Mouse (Mus musculus): ENCODE data around the gene Sorcs1. TPM values are rescaled to one million over a fixed set of nuclear protein-coding genes. Genes with fewer than 3 reads are reported as not detected.

The Sorcs1 gene
- polyA plus RNA-seq, 1 experiment from 2014 or later = 17.6 TPM

- Histone ChIP-seq H3K9me3 (ENCODE audit: control insufficient read depth, low read length) (no peaks in the 10 kb centered on the region), H3K27me3 (replicated peaks; ENCODE audit: control insufficient read depth, insufficient read depth, low read length) (no peaks in the 10 kb centered on the region), H3K9ac (ENCODE audit: low read depth, low read length) (no peak overlapping the region), H3K4me1 (ENCODE audit: control insufficient read depth, insufficient read depth, low read depth, low read length) (peaks cover 11% of the 10 kb centered on the region), H3K4me2 (ENCODE audit: low read length) (peak overlapping the region; percentile 40), H3K36me3 (ENCODE audit: control insufficient read depth, insufficient read depth, low read length) (no peaks in the 10 kb centered on the region), H3K4me3 (ENCODE audit: low read length) (no peak overlapping the region), H3K27ac (ENCODE audit: low read depth, low read length) (no peak overlapping the region)
- WGBS = 34% methylated on average over 10 of the region's 10 CpGs
- no peak for ATAC-seq
Observed at GRCm38 (mm10) chr19:50515059-50515673, 163.3 kb downstream of the Sorcs1 start.

GRCm38 (mm10) chr19:50514309-50514830 is 164.1 kb downstream of the Sorcs1 start:
- Histone ChIP-seq H3K4me2 (ENCODE audit: low read length) (0 out of 2 replicates have a peak overlapping the region, but pooled peaks have one; percentile 8), H3K27me3 (replicated peaks; ENCODE audit: control insufficient read depth, insufficient read depth, low read length) (no peaks in the 10 kb centered on the region), H3K4me3 (ENCODE audit: low read length) (no peak overlapping the region), H3K27ac (ENCODE audit: low read depth, low read length) (no peak overlapping the region), H3K9me3 (ENCODE audit: control insufficient read depth, low read length) (no peaks in the 10 kb centered on the region), H3K36me3 (ENCODE audit: control insufficient read depth, insufficient read depth, low read length) (no peaks in the 10 kb centered on the region), H3K9ac (ENCODE audit: low read depth, low read length) (no peak overlapping the region), H3K4me1 (ENCODE audit: control insufficient read depth, insufficient read depth, low read depth, low read length) (peaks cover 11% of the 10 kb centered on the region)
- WGBS = 50% methylated on average over 8 of the region's 8 CpGs
- ATAC-seq = no peak

GRCm38 (mm10) chr19:50502816-50503215 is 175.6 kb downstream of the Sorcs1 start:
- Histone ChIP-seq H3K9me3 (ENCODE audit: control insufficient read depth, low read length) (no peaks in the 10 kb centered on the region), H3K36me3 (ENCODE audit: control insufficient read depth, insufficient read depth, low read length) (no peaks in the 10 kb centered on the region), H3K27ac (ENCODE audit: low read depth, low read length) (no peak overlapping the region), H3K27me3 (replicated peaks; ENCODE audit: control insufficient read depth, insufficient read depth, low read length) (no peaks in the 10 kb centered on the region), H3K4me3 (ENCODE audit: low read length) (no peak overlapping the region), H3K4me1 (ENCODE audit: control insufficient read depth, insufficient read depth, low read depth, low read length) (no peaks in the 10 kb centered on the region), H3K9ac (ENCODE audit: low read depth, low read length) (no peak overlapping the region), H3K4me2 (ENCODE audit: low read length) (no peak overlapping the region)
- ATAC-seq = no peak
- WGBS = 90% methylated on average over 1 of the region's 1 CpGs

GRCm38 (mm10) chr19:50491121-50491520 is 187.3 kb downstream of the Sorcs1 start:
- no peak overlapping the region for H3K4me3 ChIP-seq (ENCODE audit: low read length)
- H3K27ac ChIP-seq (ENCODE audit: low read depth, low read length) = no peak overlapping the region
- no peaks in the 10 kb centered on the region for H3K9me3 ChIP-seq (ENCODE audit: control insufficient read depth, low read length)
- no peaks in the 10 kb centered on the region for H3K36me3 ChIP-seq (ENCODE audit: control insufficient read depth, insufficient read depth, low read length)
- 84% methylated on average over 3 of the region's 3 CpGs for WGBS
- no peaks in the 10 kb centered on the region for H3K27me3 ChIP-seq (replicated peaks; ENCODE audit: control insufficient read depth, insufficient read depth, low read length)
- ATAC-seq = no peak
- no peak overlapping the region for H3K4me2 ChIP-seq (ENCODE audit: low read length)
- no peak overlapping the region for H3K9ac ChIP-seq (ENCODE audit: low read depth, low read length)
- H3K4me1 ChIP-seq (ENCODE audit: control insufficient read depth, insufficient read depth, low read depth, low read length) = peaks cover 6% of the 10 kb centered on the region

- H3K27ac ChIP-seq (ENCODE audit: low read depth, low read length) = no peak overlapping the region
- no peaks in the 10 kb centered on the region for H3K36me3 ChIP-seq (ENCODE audit: control insufficient read depth, insufficient read depth, low read length)
- WGBS = 47% methylated on average over 2 of the region's 2 CpGs
- no peak for ATAC-seq
- no peaks in the 10 kb centered on the region for H3K27me3 ChIP-seq (replicated peaks; ENCODE audit: control insufficient read depth, insufficient read depth, low read length)
- no peak overlapping the region for H3K9ac ChIP-seq (ENCODE audit: low read depth, low read length)
- no peaks in the 10 kb centered on the region for H3K9me3 ChIP-seq (ENCODE audit: control insufficient read depth, low read length)
- no peak overlapping the region for H3K4me3 ChIP-seq (ENCODE audit: low read length)
- H3K4me2 ChIP-seq (ENCODE audit: low read length) = no peak overlapping the region
- H3K4me1 ChIP-seq (ENCODE audit: control insufficient read depth, insufficient read depth, low read depth, low read length) = peaks cover 6% of the 10 kb centered on the region
Observed at GRCm38 (mm10) chr19:50490721-50491120, 187.7 kb downstream of the Sorcs1 start.

DNA sequence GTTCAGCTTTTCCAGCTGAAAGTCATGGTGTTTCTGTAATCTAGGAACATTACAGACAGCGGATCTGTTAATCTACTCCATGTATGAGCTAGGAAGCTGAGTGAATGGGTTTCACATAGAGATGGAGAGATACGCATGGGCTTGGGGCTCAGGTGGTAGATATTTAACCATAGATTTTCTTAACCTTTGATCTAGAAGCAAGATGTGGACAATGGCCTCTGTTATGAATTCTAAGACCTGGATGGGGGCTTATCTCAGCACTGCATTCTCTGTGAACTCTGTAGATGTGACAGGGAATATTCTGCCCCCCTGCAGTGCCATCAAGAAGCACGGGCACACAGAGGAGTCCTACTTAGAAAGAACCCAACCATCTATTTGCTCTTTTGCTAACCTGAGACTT is 188.7 kb downstream of the Sorcs1 start:
- no peak overlapping the region for H3K9ac ChIP-seq (ENCODE audit: low read depth, low read length)
- no peak overlapping the region for H3K4me2 ChIP-seq (ENCODE audit: low read length)
- ATAC-seq = no peak
- H3K9me3 ChIP-seq (ENCODE audit: control insufficient read depth, low read length) = no peaks in the 10 kb centered on the region
- no peak overlapping the region for H3K27ac ChIP-seq (ENCODE audit: low read depth, low read length)
- no peaks in the 10 kb centered on the region for H3K27me3 ChIP-seq (replicated peaks; ENCODE audit: control insufficient read depth, insufficient read depth, low read length)
- H3K4me1 ChIP-seq (ENCODE audit: control insufficient read depth, insufficient read depth, low read depth, low read length) = peaks cover 6% of the 10 kb centered on the region
- H3K4me3 ChIP-seq (ENCODE audit: low read length) = no peak overlapping the region
- no peaks in the 10 kb centered on the region for H3K36me3 ChIP-seq (ENCODE audit: control insufficient read depth, insufficient read depth, low read length)
- 78% methylated on average over 3 of the region's 3 CpGs for WGBS

- Histone ChIP-seq H3K9ac (ENCODE audit: low read depth, low read length) (no peak overlapping the region), H3K36me3 (ENCODE audit: control insufficient read depth, insufficient read depth, low read length) (no peaks in the 10 kb centered on the region), H3K4me1 (ENCODE audit: control insufficient read depth, insufficient read depth, low read depth, low read length) (peaks cover 8% of the 10 kb centered on the region), H3K27ac (ENCODE audit: low read depth, low read length) (no peak overlapping the region), H3K4me2 (ENCODE audit: low read length) (peak overlapping the region; percentile 45; the same call in 1 of the 2 replicates), H3K27me3 (replicated peaks; ENCODE audit: control insufficient read depth, insufficient read depth, low read length) (no peaks in the 10 kb centered on the region), H3K4me3 (ENCODE audit: low read length) (no peak overlapping the region), H3K9me3 (ENCODE audit: control insufficient read depth, low read length) (no peaks in the 10 kb centered on the region)
- ATAC-seq = no peak
- 59% methylated on average over 6 of the region's 6 CpGs for WGBS
Observed at GRCm38 (mm10) chr19:50488421-50488820, 190.0 kb downstream of the Sorcs1 start.

- Histone ChIP-seq H3K36me3 (ENCODE audit: control insufficient read depth, insufficient read depth, low read length) (no peaks in the 10 kb centered on the region), H3K4me3 (ENCODE audit: low read length) (no peak overlapping the region), H3K27ac (ENCODE audit: low read depth, low read length) (no peak overlapping the region), H3K9ac (ENCODE audit: low read depth, low read length) (peak overlapping the region; percentile 29; the same call in 1 of the 2 replicates), H3K27me3 (replicated peaks; ENCODE audit: control insufficient read depth, insufficient read depth, low read length) (no peaks in the 10 kb centered on the region), H3K4me1 (ENCODE audit: control insufficient read depth, insufficient read depth, low read depth, low read length) (peaks cover 8% of the 10 kb centered on the region), H3K9me3 (ENCODE audit: control insufficient read depth, low read length) (no peaks in the 10 kb centered on the region), H3K4me2 (ENCODE audit: low read length) (peak overlapping the region; percentile 45)
- WGBS = 33% methylated on average over 11 of the region's 11 CpGs
- peak; percentile 88 for ATAC-seq
Observed at GRCm38 (mm10) chr19:50487768-50488167, 190.7 kb downstream of the Sorcs1 start.

- Histone ChIP-seq H3K9ac (ENCODE audit: low read depth, low read length) (no peak overlapping the region), H3K27me3 (replicated peaks; ENCODE audit: control insufficient read depth, insufficient read depth, low read length) (no peaks in the 10 kb centered on the region), H3K4me1 (ENCODE audit: control insufficient read depth, insufficient read depth, low read depth, low read length) (peaks cover 8% of the 10 kb centered on the region), H3K27ac (ENCODE audit: low read depth, low read length) (no peak overlapping the region), H3K4me2 (ENCODE audit: low read length) (no peak overlapping the region), H3K9me3 (ENCODE audit: control insufficient read depth, low read length) (no peaks in the 10 kb centered on the region), H3K36me3 (ENCODE audit: control insufficient read depth, insufficient read depth, low read length) (no peaks in the 10 kb centered on the region), H3K4me3 (ENCODE audit: low read length) (no peak overlapping the region)
- 86% methylated on average over 5 of the region's 5 CpGs for WGBS
- no peak for ATAC-seq
Observed at GRCm38 (mm10) chr19:50486345-50486744, 192.1 kb downstream of the Sorcs1 start.
